Mouse (Mus musculus) erythroblast, embryonic 14.5 days (primary cell): ENCODE data around the gene Cds2. TPM values are rescaled to one million over a fixed set of nuclear protein-coding genes. Genes with fewer than 3 reads are reported as not detected.

Experiments used
- H3K27me3 ChIP-seq: 2 replicates; pipeline ENCODE4 v1.6.1; 2012; ENCODE audit warnings: inconsistent platforms; ENCODE audit not compliant: control insufficient read depth
- H3K36me3 ChIP-seq: 2 replicates; pipeline ENCODE4 v1.6.1; 2012; ENCODE audit warnings: mild to moderate bottlenecking, inconsistent platforms; ENCODE audit not compliant: control insufficient read depth
- H3K4me1 ChIP-seq: 2 replicates; pipeline ENCODE4 v1.6.1; 2012; ENCODE audit warnings: inconsistent platforms; ENCODE audit not compliant: control insufficient read depth
- H3K4me3 ChIP-seq: replicated peaks from 2 replicates; pipeline ENCODE3; 2012; ENCODE audit warnings: moderate library complexity, mild to moderate bottlenecking, inconsistent platforms
- H3K9me3 ChIP-seq: 2 replicates; pipeline ENCODE4 v1.6.1; 2012; ENCODE audit warnings: low read length, inconsistent platforms, mixed read lengths; ENCODE audit not compliant: control insufficient read depth
- GATA1 ChIP-seq: IDR thresholded peaks from 2 replicates; pipeline ENCODE4 v1.6.1; 2012; ENCODE audit warnings: low read length, inconsistent platforms, mixed read lengths
- TAL1 ChIP-seq: IDR thresholded peaks from 3 replicates; pipeline ENCODE4 v1.6.1; 2012; ENCODE audit warnings: low read length, inconsistent platforms, mixed read lengths
- polyA plus RNA-seq: library from polyadenylated mRNA; stranded (reverse); fragments of >175 nt; gene quantifications from 2 replicates; pipeline ENCODE4 v1.2.3, GENCODE M21; 2012

Gene Cds2
- polyA plus RNA-seq, 1 experiment = 0.64 TPM

- Histone ChIP-seq H3K4me3 (no peak overlapping the region), H3K9me3 (no peaks in the 10 kb centered on the region), H3K4me1 (peaks cover 22% of the 10 kb centered on the region), H3K36me3 (peaks cover 17% of the 10 kb centered on the region), H3K27me3 (no peaks in the 10 kb centered on the region)
- TF ChIP-seq GATA1 (no peak), TAL1 (no peak)
Observed at GRCm38 (mm10) chr2:132278273-132278853, 15.4 kb downstream of the Cds2 start.

GRCm38 (mm10) chr2:132279336-132279882 is 16.5 kb downstream of the Cds2 start:
- H3K27me3 ChIP-seq = no peaks in the 10 kb centered on the region
- H3K4me3 ChIP-seq = no peak overlapping the region
- no peaks in the 10 kb centered on the region for H3K9me3 ChIP-seq
- peaks cover 29% of the 10 kb centered on the region for H3K4me1 ChIP-seq
- H3K36me3 ChIP-seq = peaks cover 18% of the 10 kb centered on the region
- TF ChIP-seq GATA1 (no peak), TAL1 (no peak)

- H3K9me3 ChIP-seq = no peaks in the 10 kb centered on the region
- H3K36me3 ChIP-seq = peaks cover 23% of the 10 kb centered on the region
- no peak for TF ChIP-seq GATA1
- no peak overlapping the region for H3K4me3 ChIP-seq
- H3K4me1 ChIP-seq = peaks cover 30% of the 10 kb centered on the region
- H3K27me3 ChIP-seq = no peaks in the 10 kb centered on the region
Observed at GRCm38 (mm10) chr2:132279978-132280377, 17.0 kb downstream of the Cds2 start.

GRCm38 (mm10) chr2:132280518-132281120 is 17.7 kb downstream of the Cds2 start:
- H3K36me3 ChIP-seq = peaks cover 28% of the 10 kb centered on the region
- H3K4me1 ChIP-seq = peaks cover 32% of the 10 kb centered on the region
- H3K4me3 ChIP-seq = no peak overlapping the region
- TF ChIP-seq TAL1 (no peak), GATA1 (no peak)
- H3K27me3 ChIP-seq = no peaks in the 10 kb centered on the region
- H3K9me3 ChIP-seq = no peaks in the 10 kb centered on the region

- peaks cover 27% of the 10 kb centered on the region for H3K36me3 ChIP-seq
- peaks cover 32% of the 10 kb centered on the region for H3K4me1 ChIP-seq
Observed at GRCm38 (mm10) chr2:132281560-132282452, 18.9 kb downstream of the Cds2 start.

GRCm38 (mm10) chr2:132282453-132283174 is 19.7 kb downstream of the Cds2 start:
- Histone ChIP-seq H3K9me3 (no peaks in the 10 kb centered on the region), H3K36me3 (peaks cover 27% of the 10 kb centered on the region), H3K4me3 (peak overlapping the region; percentile 34), H3K27me3 (no peaks in the 10 kb centered on the region), H3K4me1 (peaks cover 32% of the 10 kb centered on the region)
- no peak for TF ChIP-seq TAL1
- no peak for TF ChIP-seq GATA1

More at GRCm38 (mm10) chr2:132281560-132282452, 18.9 kb downstream of the Cds2 start:
- no peak for TF ChIP-seq GATA1
- no peak for TF ChIP-seq TAL1
- no peaks in the 10 kb centered on the region for H3K9me3 ChIP-seq
- H3K27me3 ChIP-seq = no peaks in the 10 kb centered on the region
- no peak overlapping the region for H3K4me3 ChIP-seq

- no peak overlapping the region for H3K4me3 ChIP-seq
- TF ChIP-seq GATA1 = no peak
- TF ChIP-seq TAL1 = no peak
Observed at GRCm38 (mm10) chr2:132283236-132284070, 20.5 kb downstream of the Cds2 start.

More at GRCm38 (mm10) chr2:132283236-132284070, 20.5 kb downstream of the Cds2 start:
- Histone ChIP-seq H3K4me1 (peaks cover 30% of the 10 kb centered on the region), H3K36me3 (peaks cover 26% of the 10 kb centered on the region), H3K27me3 (no peaks in the 10 kb centered on the region), H3K9me3 (no peaks in the 10 kb centered on the region)
